Mouse (Mus musculus): ENCODE measurements around the gene Capza1. TPM values are rescaled to one million over a fixed set of nuclear protein-coding genes. Genes with fewer than 3 reads are reported as not detected.

Gene Capza1
- polyA plus RNA-seq, 1 experiment from 2014 or later = 149 TPM

DNA sequence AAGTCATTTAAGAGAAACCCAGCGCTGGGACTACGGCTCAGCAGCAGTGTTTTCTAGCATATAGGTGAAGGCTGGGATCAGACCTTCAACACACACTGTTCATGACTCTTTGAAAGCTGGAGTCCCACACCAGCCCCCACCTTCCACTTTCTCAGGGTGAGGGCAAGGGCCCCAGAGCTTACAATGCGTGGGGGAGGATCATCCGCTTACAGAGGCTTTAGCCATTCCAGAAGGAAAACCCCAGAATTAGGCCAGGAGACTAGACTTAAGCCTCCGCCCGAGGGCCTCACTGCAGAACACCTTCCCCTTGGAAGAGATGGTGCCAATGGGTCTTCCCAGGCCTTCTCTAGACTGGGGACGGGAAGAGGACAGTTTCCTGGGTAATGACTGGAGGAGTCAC lies 91.0 kb downstream of the Capza1 start:
- Histone ChIP-seq H3K4me2 (ENCODE audit: low read length) (no peak overlapping the region), H3K4me3 (ENCODE audit: low read depth, low read length) (no peak overlapping the region), H3K9ac (ENCODE audit: low read depth, low read length) (no peak overlapping the region), H3K4me1 (ENCODE audit: control insufficient read depth, insufficient read depth, low read length) (no peaks in the 10 kb centered on the region), H3K27ac (ENCODE audit: low read length) (no peak overlapping the region), H3K9me3 (replicated peaks; ENCODE audit: control insufficient read depth, low read length, poor library complexity, severe bottlenecking) (no peaks in the 10 kb centered on the region), H3K27me3 (ENCODE audit: control insufficient read depth, insufficient read depth, low read depth, low read length) (peaks cover 23% of the 10 kb centered on the region), H3K36me3 (ENCODE audit: control insufficient read depth, insufficient read depth, low read length) (no peaks in the 10 kb centered on the region)
- no peak for ATAC-seq
- WGBS = 55% methylated on average over 7 of the region's 7 CpGs

Other genes starting within 250 kb of the Capza1 start
- gene Slc16a1, start 225.8 kb downstream of the Capza1 start, polyA plus RNA-seq (2015; fragmentation: Nextera tagmentation; extraction: Ambion mirVana) = 8.9 and 10.2 TPM in 2 replicates
- gene Ppm1j, start 83.4 kb downstream of the Capza1 start, polyA plus RNA-seq (2015; fragmentation: Nextera tagmentation; extraction: Ambion mirVana) = 0.98 and 1.1 TPM in 2 replicates
- 0.11 TPM in 1 of 2 replicates, not detected in the other for gene Fam19a3, start 82.7 kb downstream of the Capza1 start, polyA plus RNA-seq (2015; fragmentation: Nextera tagmentation; extraction: Ambion mirVana)
- gene Rhoc, start 76.1 kb downstream of the Capza1 start, polyA plus RNA-seq (2015; fragmentation: Nextera tagmentation; extraction: Ambion mirVana) = 41.2 and 45.5 TPM in 2 replicates
- gene Mov10, start 45.9 kb downstream of the Capza1 start, polyA plus RNA-seq (2015; fragmentation: Nextera tagmentation; extraction: Ambion mirVana) = 7.8 and 8.3 TPM in 2 replicates
- gene St7l, start 500 bp downstream of the Capza1 start, polyA plus RNA-seq (2015; fragmentation: Nextera tagmentation; extraction: Ambion mirVana) = 37.6 and 38.3 TPM in 2 replicates
- gene Wnt2b, start 97.4 kb upstream of the Capza1 start, polyA plus RNA-seq (2015; fragmentation: Nextera tagmentation; extraction: Ambion mirVana) = 0.83 and 0.89 TPM in 2 replicates
- 57.9 and 58.5 TPM in 2 replicates for gene Cttnbp2nl, start 188.6 kb upstream of the Capza1 start, polyA plus RNA-seq (2015; fragmentation: Nextera tagmentation; extraction: Ambion mirVana)
- gene 4930564D02Rik, start 202.3 kb upstream of the Capza1 start, polyA plus RNA-seq (2015; fragmentation: Nextera tagmentation; extraction: Ambion mirVana) = not detected in 2 replicates

Measured in midbrain, embryonic 16.5 days (tissue).